Mouse (Mus musculus): ENCODE data around the gene Bahcc1.

Bahcc1 gene

DNA sequence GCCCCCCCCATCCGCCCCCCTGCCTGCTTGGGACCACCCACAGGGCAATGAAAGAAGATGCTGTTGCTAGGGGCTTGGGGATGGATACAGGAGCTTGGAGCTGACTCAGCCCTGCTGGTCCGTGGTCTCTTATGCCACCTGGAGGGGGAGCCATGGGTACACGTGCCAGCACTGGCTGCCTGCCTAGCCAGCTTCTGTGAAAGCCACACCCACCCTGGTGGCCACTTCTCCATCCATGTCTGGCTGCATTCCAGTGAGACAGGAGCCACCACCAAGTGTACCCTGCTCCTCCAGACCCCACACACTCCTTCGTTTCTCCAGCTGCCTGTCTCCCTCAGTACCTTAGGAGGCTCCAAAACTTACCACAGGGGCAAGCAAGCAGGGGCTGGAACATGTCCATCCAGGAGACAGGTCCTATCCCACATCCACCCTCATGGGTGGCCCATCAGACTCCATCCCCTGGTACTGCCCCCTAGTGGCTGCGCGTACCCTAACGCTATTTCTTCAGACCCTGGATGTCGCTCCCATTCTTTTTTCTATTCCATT, 29.7 kb downstream of the Bahcc1 start:
- DNase-seq = peak; percentile 97 to 98

DNA sequence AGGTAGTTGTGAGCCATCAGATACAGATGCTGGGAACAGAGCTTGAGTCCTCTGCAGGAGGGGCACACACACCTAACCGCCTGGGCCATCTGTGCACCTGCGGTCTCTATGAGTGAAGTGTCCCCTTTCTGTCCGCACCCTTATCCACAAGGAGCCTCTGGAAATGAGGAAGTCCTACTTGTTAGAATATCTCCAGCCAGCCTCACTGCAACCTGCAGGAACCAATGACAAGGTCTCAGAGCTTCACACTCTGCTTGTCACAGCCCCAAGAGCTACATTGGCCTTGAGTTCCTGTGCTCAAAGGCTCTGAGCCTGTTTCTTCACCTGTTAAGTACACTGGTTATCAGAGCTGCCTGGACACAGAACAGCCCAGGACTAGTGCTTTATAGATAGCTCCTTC, 30.4 kb downstream of the Bahcc1 start:
- no peak for DNase-seq

DNA sequence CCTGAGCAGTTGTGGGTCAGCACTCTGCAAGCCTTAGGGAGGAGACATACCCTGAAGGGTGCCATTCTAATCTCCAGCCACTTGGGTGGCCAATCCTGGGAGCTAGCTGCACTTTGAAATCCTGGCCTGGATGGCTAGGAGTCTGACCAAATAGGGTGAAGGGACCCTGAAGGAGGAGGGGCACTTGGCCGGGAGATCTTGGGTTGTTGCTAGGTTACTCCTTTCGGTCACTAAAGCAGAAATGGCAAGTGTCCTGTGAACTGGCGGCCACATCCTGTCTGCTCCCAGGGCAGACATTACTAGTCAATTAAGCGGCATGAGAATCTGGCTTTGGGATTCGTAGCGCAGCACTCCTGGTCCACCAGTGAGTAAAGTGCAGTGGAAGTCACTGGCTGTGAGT, 31.3 kb downstream of the Bahcc1 start:
- DNase-seq = peak in 1 of 2 experiments; percentile 55

DNA sequence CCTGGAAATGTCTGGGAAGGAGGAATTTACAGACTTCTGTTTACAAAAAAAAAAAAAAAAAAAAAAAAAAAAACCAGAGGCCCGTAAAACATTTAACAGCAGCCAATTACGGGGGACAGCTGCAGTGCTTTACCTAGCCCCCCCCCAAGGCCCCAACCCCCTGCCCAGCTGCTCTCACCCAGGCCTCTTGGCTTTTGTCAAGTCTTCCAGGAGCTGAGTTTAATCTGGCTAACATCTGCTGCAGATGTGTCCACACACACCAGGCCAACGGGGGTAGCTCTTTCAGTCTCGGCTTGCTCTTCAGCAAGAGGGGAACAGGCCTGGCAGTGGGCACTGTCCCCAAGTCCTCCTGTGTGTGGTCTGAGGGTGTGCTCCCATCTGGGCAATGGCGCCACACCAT, 32.7 kb downstream of the Bahcc1 start:
- no peak for DNase-seq

DNA sequence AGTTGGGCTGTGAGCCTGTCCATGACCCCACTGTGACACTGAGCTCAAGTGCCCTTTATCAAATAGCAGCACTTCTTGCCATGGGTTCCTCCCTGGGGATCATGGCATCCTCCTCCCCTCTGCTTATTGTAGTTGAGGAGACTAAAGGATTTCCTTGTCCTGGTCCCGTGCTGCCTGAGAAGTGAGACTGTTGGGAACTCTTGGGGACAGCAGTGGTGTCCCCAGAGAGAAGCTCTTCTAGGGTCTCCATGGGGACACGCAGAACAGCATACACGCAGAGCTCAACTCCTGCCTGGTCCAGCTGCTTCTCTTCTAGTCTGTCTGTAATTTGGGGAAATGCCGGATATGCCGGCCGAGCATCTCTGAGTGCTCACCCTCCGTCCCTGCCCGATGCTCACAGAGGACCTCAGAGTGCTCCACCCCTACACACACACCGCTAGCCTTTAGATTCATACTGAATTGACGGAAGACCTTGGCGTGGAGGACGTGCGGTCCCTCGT, 33.6 kb downstream of the Bahcc1 start:
- no peak for DNase-seq

DNA sequence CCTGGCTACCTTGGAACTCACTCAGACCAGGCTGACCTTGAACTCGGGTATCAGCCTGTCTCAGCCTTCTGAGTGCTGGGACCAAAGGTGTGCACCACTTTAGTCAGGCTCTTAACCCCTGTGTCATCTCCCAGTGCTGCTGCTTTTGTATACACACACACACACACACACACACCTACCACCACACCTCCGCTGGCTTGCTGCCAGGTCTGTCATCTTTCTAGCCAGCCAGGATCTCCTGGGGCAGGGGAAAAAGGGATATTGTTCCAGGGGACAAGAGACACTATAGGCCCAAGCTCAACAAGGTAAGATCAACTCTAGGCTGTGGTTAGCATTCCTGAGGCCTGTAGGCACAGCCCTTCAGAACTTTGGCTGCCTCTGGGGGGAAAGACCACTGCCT, 34.5 kb downstream of the Bahcc1 start:
- peak in 1 of 2 experiments; percentile 55 for DNase-seq

DNA sequence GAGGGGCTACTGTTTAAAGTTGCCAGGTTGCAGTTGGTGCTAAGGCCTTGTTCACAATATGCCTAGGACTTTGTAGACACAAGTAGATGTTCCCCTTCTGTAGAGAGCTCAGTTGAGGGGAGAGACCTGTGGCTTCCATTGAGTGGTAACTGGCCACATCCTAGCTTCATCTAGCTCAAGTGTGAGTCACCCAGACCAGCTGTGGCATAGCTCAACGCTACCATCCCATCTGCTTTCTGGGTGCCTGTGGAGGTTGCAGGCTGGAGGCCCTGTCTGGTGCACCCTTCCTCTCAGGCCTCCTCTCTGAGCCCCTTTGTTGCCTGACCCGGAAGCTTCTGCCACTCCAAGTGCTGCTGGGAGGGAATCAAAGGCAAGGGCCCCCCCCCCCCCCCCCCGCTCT, 34.9 kb downstream of the Bahcc1 start:
- no peak for DNase-seq

DNA sequence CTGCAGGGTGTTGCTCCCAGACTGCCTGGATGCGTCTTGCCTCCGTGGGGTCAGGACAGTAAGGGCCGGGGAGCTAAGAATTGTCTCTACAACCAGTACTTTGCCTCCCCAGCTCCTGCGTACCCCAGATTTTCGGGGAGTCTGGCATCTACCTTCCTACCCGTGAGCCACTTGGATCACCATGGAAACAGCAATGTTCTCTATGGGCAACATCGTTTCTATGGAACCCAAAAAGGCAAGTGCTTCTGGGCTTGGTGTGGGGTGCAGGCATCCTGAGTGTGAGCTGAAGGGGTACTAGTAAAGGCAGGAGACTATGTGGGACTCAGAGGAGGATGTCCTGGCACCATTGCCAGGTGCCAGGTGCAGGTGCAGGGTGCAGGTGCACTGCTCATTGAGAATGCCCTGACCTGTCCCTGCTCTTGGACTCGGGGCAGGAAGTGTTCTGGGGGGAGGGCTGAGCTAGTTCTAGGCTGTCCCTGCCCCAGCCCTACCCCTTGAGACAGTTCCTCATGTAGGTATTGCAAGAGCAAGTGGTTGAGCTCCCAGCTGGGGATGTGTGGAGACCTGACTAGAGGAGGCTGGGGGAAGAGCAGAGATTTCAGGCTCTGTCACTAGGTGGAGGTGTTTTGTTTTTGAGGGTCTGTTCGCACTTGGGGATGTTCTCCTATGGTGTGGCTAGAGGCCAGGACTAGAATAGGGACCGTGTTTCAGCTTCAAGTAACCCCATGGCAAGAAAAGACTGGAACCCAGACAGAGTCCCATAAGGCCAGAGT, 35.6 kb downstream of the Bahcc1 start:
- peak in 1 of 2 experiments; percentile 59 for DNase-seq

DNA sequence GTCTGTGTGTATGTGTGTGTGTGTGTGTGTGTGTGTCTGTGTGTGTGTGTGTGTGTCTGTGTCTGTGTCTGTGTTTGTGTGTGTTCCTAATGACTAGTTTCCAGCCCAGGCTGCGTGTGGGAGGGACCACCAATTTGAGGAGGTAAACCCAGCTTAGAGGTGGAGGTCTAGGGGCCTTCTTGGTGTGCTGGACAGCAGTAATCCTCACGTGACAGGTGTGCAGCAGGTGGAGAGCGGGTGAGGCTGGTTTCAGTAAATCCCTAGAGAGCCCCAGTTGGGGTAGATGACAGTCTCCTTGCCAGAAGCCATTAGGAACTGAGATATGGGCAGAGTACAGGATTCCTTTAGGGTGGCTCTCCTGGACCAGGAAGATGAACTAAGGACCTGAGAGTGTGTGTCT, 36.3 kb downstream of the Bahcc1 start:
- no peak for DNase-seq

DNA sequence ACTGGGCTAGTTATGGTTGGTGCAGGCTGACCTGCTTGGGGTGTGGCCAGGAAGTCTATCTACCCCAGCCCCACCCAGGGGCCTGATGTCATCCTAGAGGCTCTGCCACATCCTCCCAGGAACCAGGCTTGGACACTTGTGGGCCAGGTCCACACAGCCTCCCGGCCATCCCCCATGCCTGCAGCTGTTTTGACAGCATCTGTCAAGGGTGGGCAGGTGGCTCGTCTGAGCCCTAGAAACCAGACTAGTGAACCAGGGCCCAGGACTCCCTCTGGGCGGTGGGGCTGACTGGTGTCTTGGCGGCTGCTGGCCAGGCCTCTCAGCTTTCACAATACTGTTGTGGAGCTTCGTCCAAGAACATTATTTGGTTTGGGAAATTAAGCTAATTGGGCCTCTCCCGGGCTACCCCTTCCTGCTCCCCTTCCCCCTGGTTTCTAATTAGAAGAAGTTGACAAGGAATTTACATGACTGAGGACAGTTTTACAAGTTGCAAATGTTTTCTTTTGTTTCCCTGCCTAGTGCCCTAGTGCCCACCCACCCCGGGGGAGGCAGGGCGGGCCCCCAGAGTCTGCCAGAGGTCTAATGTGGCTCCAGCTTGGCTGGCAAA, 36.9 kb downstream of the Bahcc1 start:
- no peak for DNase-seq

DNA sequence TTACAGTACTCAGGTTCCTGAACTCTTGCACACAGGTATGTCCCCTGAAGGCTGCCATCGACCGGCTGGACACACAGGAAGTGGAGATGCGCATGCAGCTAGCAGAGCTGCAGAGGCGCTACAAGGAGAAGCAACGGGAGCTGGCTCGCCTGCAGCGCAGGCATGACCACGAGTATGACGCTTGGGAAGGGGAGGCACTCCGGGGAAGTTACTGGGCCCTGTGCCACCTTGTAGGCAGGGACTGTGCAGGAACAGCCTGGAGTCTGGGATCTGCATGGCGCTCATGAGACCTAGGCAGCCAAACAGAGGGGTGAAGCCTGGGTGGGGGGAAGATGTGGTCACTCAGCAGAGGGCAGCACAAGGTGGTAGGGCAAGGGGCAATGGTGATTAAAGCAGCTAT, 46.6 kb downstream of the Bahcc1 start:
- peak; percentile 59 to 60 for DNase-seq

DNA sequence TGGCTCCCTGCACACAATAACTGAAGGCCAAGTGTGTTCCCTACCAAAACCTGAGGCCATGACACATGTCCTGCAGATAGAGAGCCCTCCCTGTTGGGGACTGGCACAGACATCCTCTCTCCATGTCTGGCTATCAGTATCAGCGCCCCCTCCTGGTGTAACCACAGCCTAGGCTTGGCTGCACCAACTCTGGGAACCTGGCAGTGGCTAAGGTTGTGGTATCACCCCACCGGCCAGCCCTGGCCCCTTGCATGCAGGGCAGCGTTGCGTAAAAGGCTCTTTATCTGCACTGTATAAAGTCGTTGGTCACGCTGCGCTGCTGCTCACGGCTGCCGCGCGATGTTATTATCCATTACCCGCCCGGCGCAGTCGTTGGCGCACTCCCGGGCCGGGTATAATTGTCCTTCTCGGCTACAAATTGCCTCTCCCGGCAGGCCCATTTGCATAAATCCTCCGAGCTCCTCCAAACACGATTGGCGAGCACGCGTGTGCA, 47.6 kb downstream of the Bahcc1 start:
- peak; percentile 93 for DNase-seq

DNA sequence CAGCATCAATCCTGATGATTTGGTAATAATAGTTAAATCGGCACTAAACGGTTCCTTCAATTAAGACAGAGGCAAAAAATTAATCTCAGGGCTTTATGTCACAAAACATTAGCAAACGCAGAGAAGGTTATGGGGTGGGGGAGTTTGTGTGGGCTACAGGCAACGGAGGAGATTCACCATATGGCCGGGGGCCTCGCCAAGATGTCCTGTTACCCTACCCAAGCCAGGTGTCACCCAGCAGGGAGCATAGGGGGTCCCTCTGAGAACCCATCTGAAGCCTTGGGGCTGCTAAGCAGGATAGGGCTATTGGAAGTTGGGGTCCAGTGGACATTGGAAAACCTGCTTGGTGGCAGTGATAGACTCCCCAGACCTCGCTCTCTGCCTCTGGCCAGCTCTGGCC, 48.0 kb downstream of the Bahcc1 start:
- DNase-seq = peak; percentile 88 to 95

DNA sequence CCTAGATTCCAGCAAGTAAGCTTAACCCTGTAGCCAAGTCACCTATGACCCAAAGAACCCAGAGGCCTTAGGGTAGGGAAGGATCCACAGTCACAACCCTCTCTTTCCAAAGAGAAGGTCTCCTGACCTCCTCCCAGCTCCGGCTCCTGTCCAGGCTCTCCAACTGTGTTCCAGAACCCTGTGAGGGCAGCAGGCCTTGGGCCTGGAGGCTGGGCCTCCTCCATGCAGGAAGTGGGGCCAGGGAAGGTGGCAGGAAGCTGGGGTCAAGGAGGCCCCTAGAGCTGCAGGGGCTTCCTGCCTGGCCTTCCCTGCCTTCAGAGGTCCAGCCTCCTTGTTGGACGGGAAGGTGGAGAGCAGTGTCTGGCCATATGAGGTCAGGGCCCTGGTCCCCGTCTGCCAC, 48.5 kb downstream of the Bahcc1 start:
- DNase-seq = peak in 1 of 2 experiments; percentile 56

DNA sequence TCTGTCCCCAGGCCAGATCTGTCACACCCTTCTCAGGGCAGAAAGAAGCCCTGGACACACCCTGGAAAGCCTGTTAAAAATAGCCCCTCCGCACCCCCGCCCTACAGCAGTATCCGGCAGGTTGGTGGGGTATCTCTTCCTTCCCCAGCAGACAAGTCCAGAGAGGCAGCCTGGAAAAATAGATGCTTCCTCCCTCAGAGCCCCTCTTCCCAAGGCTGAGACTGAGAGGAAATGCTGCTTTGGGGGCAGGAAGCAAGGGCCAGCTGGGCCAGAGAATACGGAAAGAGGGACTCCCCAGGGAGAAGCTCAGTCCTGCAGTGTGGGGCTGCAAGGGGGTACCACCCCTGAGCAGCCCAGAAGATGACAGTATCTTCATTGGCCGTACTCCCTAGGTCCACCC, 50.8 kb downstream of the Bahcc1 start:
- DNase-seq = no peak

DNA sequence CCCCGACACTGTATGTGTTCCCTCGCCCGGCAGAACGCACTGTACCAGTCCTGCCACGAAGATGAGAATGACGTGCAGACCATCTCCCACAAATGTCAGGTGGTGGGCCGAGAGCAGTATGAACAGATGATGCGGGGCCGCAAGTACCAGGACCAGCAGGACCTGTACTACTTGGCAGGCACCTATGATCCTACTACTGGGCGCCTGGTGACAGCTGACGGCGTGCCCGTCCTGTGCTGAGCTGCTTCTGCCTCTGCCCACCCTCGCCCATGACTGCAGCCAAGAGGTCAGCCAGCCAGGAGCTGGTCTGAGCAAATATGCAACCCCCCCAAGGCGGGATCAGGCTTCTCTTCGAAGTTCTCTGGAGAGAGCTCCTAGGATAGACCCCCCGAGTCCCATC, 56.9 kb downstream of the Bahcc1 start:
- DNase-seq = peak in 1 of 2 experiments; percentile 66

DNA sequence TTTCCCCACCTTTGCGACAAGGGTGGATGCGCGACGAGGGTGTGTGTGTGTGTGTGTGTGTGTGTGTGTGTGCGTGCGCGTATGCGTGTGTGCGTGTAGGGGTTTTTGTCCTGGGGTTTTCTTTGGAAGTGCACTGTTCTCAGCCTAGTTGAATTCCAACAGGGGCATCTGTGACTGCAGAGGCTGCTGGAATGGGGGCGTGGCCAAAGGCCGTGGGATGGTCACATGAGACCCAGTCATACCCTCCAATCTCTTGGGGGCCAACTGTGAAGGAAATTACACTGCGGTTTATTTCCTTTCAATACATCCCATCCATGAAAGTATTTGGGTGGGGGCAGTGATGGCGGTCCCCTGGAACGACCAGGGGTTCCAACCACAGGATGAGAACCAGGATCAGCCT, 57.5 kb downstream of the Bahcc1 start:
- no peak for DNase-seq

DNA sequence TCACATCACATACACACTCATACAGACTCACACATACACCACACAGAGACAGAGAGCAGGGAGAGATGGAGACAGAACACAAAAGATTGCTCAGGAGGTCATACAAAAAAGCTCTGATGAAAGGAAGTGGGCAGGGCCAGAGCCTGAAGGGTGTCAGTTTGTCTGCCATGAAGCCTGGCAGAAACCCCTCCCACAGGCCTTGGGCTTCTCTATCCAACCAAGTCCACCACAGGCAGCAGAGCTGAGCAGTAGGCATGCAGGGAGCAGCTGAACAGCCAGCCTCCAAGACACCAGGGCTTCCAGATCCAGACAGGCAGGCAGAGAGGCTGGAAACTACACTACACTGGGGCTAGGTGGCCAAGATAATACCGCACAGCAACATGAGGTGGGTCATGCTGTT, 61.0 kb downstream of the Bahcc1 start:
- DNase-seq = no peak

DNA sequence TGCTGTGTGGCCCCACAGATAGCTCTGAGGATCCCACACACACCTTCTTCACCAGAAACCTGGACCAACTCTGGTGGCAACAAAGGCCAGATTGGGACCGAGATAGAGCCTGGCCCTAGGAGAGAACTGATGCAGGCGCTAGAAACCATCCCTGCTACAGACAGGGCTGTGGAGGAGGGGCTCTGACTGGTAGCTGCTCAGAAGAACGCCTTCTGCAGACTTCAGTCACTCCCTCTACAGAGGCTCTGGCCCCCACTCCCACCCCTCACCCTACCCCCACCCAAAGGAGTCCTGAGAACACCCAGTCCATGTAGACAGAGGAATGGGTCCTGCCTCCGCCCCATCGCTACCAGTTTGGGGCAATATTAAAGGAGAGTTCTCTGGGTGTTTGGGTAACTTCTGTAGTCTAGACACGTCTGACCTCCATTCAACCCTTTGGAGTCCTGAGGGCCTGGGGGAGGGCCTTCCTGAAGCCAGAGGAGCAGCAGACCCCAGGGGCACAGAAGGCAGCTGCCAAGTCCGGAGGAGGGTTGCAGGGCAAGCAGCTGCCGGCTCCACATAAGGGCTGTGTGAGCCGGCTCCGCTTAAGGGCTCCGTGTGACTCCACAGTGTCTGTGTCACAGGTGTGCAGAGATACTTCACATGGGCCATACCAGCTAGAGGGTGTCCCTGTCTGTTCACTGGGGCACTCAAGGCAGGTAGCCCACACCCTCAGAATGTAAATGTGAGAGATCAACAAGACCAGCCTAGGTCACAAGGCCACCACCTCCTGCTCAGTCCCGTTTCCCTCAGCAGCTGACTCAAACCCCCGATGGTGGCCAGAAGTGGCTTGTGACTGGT, 63.8 kb downstream of the Bahcc1 start:
- peak; percentile 38 to 51 for DNase-seq

DNA sequence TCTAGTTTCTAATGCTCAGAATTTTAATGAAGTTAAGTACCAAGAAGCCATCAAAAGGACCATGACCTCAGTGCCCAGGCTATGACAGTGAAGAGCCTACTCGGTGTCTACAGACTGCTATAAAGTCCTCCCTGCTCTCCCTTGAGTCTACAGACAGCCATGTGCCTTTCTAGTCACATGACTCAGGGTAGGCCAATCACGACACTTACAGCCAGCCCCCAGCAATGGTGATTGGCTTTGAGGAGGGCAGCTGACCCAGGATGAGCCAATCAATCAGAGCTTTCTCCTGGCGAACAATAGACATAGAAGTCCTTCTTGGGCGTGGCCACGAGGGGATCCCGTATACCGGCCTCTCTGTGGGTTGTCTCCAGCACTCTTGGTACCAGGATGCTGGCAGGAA, 65.0 kb downstream of the Bahcc1 start:
- no peak for DNase-seq

DNA sequence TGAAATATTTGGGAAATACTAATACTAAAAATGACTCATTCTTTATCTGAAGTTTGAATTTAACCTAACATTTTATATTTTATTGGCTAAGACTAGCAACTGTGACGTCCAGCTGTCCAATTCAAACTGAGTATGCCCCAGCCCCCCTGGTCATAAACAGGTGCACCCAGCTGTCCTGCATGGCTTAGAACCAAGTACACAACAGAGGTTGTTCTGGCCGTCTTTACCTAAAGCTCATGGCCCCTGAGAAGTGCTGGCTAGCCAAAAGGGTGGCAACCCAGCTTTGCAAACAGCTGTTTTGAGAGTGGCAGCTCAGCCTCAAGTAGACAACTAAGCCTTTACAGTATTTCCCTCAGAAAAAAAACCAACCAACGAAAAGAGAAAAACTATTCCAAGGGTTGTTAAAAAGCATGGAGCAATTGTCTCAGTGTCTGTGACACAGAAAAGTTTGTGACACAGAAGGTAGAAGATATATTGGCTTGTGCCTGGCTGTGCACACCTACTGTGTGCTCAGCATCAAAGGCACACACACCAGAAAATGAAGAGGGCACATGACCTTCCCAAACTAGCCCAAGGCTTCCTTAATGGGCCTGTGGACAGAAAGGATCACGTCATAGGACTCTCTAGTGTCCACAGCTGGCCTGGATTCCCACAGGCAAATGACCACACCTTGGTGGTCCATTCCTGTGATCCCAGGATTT, 65.8 kb downstream of the Bahcc1 start:
- no peak for DNase-seq

DNA sequence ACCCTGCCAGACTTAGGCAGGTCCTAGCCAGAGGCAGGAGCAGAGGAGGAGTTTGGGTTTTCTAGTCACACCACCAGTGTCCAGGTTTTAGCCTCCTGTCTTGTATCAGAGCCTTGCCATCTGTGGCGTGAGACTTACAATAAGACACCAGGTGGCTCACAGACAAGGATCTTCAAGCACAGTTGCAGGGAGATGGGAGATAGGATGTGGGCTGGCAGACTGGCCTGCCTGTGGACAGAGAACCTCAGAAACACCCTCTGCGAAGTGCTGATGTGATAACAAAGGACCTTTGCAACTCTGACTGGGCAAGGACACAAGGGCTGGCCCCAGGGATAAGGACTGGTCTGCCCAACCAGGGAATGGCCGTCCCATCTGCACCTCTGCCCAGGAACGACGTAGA, 66.7 kb downstream of the Bahcc1 start:
- peak in 1 of 2 experiments; percentile 23 for DNase-seq

Measured in cerebellum, postnatal 10 days (tissue).